Mouse (Mus musculus) ZHBTc4 (cell line): ENCODE data around the gene Nav1.
"Not testable (repeated sequence)": the region's sequence is repeated elsewhere in the genome, so short reads cannot be mapped to it uniquely, and the experiment has no call there.

Experiments used
- DNase-seq: peaks from one replicate; pipeline ENCODE4 v3.0.0-alpha.2; 2011; ENCODE audit warnings: low read depth, low spot score

Nav1 gene

GRCm38 (mm10) chr1:135488879-135489278, 118.2 kb downstream of the Nav1 start:
- DNase-seq = no peak

GRCm38 (mm10) chr1:135485179-135485578, 121.9 kb downstream of the Nav1 start:
- no peak for DNase-seq

- DNase-seq = not testable (repeated sequence)
Observed at GRCm38 (mm10) chr1:135484503-135485051, 122.5 kb downstream of the Nav1 start.

GRCm38 (mm10) chr1:135483971-135484370, 123.1 kb downstream of the Nav1 start:
- no peak for DNase-seq

- no peak for DNase-seq
Observed at GRCm38 (mm10) chr1:135482666-135483065, 124.4 kb downstream of the Nav1 start.

- DNase-seq = no peak
Observed at GRCm38 (mm10) chr1:135481656-135482055, 125.4 kb downstream of the Nav1 start.

GRCm38 (mm10) chr1:135480815-135481214, 126.3 kb downstream of the Nav1 start:
- DNase-seq = no peak

GRCm38 (mm10) chr1:135475571-135475895, 131.6 kb downstream of the Nav1 start:
- DNase-seq = no peak

GRCm38 (mm10) chr1:135474861-135475570, 132.1 kb downstream of the Nav1 start:
- DNase-seq = no peak

GRCm38 (mm10) chr1:135472536-135472935, 134.6 kb downstream of the Nav1 start:
- DNase-seq = peak; percentile 43

GRCm38 (mm10) chr1:135471742-135472141, 135.4 kb downstream of the Nav1 start:
- no peak for DNase-seq

GRCm38 (mm10) chr1:135470546-135470945, 136.5 kb downstream of the Nav1 start:
- DNase-seq = no peak

GRCm38 (mm10) chr1:135467462-135467861, 139.6 kb downstream of the Nav1 start:
- no peak for DNase-seq

- peak; percentile 83 for DNase-seq
Observed at GRCm38 (mm10) chr1:135466935-135467334, 140.2 kb downstream of the Nav1 start.

- DNase-seq = no peak
Observed at GRCm38 (mm10) chr1:135465734-135466133, 141.4 kb downstream of the Nav1 start.

GRCm38 (mm10) chr1:135462736-135463135, 144.4 kb downstream of the Nav1 start:
- no peak for DNase-seq

GRCm38 (mm10) chr1:135462304-135462703, 144.8 kb downstream of the Nav1 start:
- no peak for DNase-seq

- peak; percentile 65 for DNase-seq
Observed at GRCm38 (mm10) chr1:135461097-135461730, 145.9 kb downstream of the Nav1 start.

GRCm38 (mm10) chr1:135460521-135460920, 146.6 kb downstream of the Nav1 start:
- no peak for DNase-seq

- no peak for DNase-seq
Observed at GRCm38 (mm10) chr1:135457860-135458259, 149.2 kb downstream of the Nav1 start.

- DNase-seq = peak; percentile 61
Observed at GRCm38 (mm10) chr1:135452259-135452658, 154.8 kb downstream of the Nav1 start.

GRCm38 (mm10) chr1:135451419-135451818, 155.7 kb downstream of the Nav1 start:
- no peak for DNase-seq

- DNase-seq = no peak
Observed at GRCm38 (mm10) chr1:135449876-135450275, 157.2 kb downstream of the Nav1 start.
